Mouse (Mus musculus) heart, postnatal 25 days (tissue): ENCODE measurements around the gene Klk4. TPM values are rescaled to one million over a fixed set of nuclear protein-coding genes. Genes with fewer than 3 reads are reported as not detected.

Experiments used
- DNase-seq: peaks from one replicate; pipeline ENCODE4 v3.0.0; 2022; ENCODE audit warnings: low spot score
- intact Hi-C: fragments of 180-260 bp; cut with DNase I; formaldehyde crosslinking; loops from one replicate; pipeline ENCODE4 v1.15.1; 2025
- total RNA-seq, 2 experiments: library from RNA; stranded (reverse); gene quantifications; 2 replicates each; pipeline ENCODE4 v1.2.3; 2021

Gene Klk4
- total RNA-seq, 2 experiments from 2014 or later, result not detected

- DNase-seq, result no peak
- intact Hi-C loops, result no loop called here
Measured at GRCm38 (mm10) chr7:43918426-43918825, 37.5 kb downstream of the Klk4 start.

DNA sequence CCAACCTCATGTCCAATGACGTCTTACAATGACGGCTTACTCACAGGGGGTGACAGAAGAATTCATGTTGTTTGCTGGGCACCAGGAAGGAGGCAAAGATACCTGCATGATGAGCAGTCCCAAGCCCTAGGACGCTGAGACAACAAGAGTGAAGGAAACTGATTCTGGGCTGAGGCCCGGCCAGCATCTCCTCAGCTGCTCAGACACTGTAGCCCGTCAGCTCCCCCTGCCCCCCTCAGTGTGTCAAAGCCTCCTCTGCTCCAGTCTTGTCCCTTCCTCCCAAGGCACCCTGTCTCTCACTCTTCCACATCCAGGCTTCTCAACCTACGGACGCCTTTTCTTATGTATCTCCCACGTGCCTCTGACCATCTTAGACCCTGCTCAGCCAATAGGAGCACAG, 37.9 kb downstream of the Klk4 start:
- intact Hi-C loops, result no loop called here

DNA sequence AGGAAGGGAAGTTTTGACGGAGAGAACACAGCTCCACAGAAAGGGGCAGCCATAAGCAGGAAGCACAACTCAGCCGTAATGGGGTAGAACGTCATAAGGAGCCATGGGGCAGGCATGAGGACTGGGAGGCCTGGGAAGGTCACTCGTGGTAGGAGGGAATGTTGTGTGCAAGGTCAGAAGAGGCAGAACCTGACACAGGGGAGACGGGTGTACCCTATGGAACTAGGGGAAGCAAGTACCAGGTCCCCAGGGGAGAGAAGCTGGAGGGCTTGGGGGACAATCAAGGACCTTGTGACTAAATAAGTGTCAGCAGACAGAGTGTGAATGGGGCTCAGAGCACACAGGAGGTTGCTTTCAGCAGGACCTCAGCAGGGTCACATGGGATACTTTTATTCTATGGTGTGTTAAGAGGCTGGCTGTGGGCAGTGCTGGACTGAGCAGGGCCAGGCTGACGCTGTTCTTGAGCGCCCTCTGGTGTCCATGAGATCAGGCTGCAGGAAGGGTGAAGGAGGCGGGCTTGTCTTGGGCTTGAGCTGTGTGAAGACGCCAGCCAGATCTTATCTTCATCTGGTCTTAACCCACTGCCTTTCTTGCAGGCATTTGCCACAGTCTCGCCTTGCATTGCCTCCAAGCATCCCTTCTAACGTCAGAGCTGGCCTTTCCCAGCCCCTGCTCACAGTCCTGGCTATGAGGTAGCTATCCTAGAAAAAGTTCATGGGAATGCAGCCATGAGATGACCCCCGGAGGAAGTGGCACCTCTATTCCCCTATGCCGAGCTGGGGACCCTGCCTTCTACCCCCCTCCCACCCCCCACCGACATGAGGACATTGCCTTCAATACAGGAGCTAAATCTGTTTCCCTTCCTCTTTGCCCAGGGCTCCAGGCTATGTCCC, 38.8 kb downstream of the Klk4 start:
- no peak for DNase-seq
- intact Hi-C loops, result no loop called here

More for the DNA sequence above, 37.9 kb downstream of the Klk4 start:
- no peak for DNase-seq

DNA sequence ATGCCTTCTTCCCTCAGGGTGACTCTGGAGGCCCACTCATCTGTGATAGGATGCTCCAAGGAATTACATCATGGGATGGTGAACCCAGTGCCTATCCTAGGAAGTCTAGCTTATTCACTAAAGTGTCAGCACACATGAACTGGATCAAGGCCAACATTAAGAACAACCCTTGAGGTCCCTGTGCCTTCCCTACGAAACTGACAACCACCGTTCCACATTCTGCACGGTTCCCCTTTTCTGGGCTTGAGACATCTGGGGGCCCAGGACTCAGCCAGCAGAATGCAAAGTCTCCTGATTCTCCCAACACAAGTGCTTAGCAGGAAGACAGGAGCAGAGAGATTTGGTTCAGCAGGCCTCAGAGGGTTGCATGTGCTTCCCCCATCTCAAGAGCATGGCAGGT, 39.6 kb downstream of the Klk4 start:
- no peak for DNase-seq
- intact Hi-C loops, result no loop called here

GRCm38 (mm10) chr7:43921087-43921486, 40.1 kb downstream of the Klk4 start:
- DNase-seq, result no peak
- intact Hi-C loops, result no loop called here

- intact Hi-C loops, result no loop called here
Measured at GRCm38 (mm10) chr7:43921941-43922340, 41.0 kb downstream of the Klk4 start.

DNA sequence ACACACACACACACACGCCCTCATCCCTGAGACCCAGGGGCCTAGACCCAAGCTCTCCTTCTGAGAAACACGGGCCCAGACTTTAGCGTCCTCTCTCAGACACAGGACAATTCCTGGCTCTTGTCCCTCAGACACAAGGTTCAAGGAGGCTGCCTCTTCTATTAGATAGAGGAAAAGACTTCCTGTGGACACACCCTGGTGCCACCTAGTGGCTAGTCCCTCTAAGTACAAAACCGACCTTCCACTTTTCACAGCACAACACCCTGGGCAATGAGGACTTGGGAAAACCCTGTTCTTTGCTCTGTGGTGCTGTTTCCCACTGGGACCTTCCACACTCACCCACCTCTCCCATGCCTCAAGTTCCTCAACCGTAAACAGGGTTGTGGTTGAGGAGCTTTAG, 45.0 kb downstream of the Klk4 start:
- intact Hi-C loops, result no loop called here
- DNase-seq, result no peak

More at GRCm38 (mm10) chr7:43921941-43922340, 41.0 kb downstream of the Klk4 start:
- DNase-seq, result no peak

DNA sequence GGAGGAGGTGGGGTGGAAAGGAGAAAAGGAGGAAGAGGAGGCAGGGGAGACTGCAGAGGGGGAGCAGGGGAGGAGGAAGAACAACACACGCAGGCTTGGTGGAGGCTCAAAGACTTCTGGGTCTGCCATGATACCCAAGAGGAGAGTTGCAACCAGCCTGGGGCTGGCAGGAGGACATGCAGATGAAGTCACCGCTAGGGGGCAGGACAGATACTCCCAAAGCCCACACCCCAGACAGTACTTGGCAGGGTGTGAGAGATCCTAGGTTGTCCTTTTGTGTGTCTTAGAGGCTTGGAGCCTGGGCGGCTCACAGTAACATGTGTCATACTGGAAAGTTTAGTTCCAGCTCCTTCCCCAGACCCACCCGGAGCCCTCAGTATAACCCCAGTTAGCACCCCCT, 47.6 kb downstream of the Klk4 start:
- intact Hi-C loops, result no loop called here
- no peak for DNase-seq

GRCm38 (mm10) chr7:43932337-43932736, 51.4 kb downstream of the Klk4 start:
- intact Hi-C loops, result no loop called here
- no peak for DNase-seq

- intact Hi-C loops, result no loop called here
- no peak for DNase-seq
Measured at GRCm38 (mm10) chr7:43933440-43933839, 52.5 kb downstream of the Klk4 start, which contains the start of gene Klk15. TSS of gene Klk15 (plus strand) at chr7:43933740.

DNA sequence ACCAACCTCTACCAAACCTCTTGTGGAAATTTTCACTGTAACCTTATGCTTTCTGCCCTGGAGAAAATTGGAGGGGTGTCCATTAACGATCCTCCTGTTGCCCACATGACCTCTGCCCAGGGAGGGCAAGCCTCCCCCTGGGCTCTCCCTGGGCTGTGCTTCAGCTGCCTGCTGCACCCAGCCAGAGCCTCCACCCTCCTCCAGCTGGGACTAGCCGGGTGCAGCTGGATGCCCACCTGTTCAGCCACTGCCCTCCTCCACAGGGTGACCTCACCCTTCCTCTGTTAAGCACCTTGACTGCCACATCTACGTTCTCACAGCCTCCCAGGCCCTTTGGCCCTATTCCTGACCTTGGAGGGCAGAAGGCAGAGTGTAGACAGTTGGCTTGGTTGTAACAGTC, 53.8 kb downstream of the Klk4 start:
- no peak for DNase-seq
- intact Hi-C loops, result no loop called here

Other genes starting within 250 kb of the Klk4 start
- not detected for gene Ceacam18, start 246.5 kb upstream of the Klk4 start, total RNA-seq
- gene Siglece, start 221.0 kb upstream of the Klk4 start, total RNA-seq, result 1 to 10 TPM; 1.1 TPM
- 1 to 10 TPM; 3.2 to 3.8 TPM for gene Ctu1, start 209.1 kb upstream of the Klk4 start, total RNA-seq
- gene Klk14, start 190.7 kb upstream of the Klk4 start, total RNA-seq, result under 1 TPM; 0.28 to 0.34 TPM
- not detected for gene Klk13, start 168.6 kb upstream of the Klk4 start, total RNA-seq
- gene Klk12, start 112.3 kb upstream of the Klk4 start, total RNA-seq, result not detected
- not detected for gene Klk11, start 106.6 kb upstream of the Klk4 start, total RNA-seq
- gene Klk10, start 100.1 kb upstream of the Klk4 start, total RNA-seq, result under 1 TPM; 0.20 to 0.42 TPM
- not detected for gene Klk9, start 89.3 kb upstream of the Klk4 start, total RNA-seq
- 10 to 100 TPM; 12.6 to 13.3 TPM for gene Klk8, start 83.6 kb upstream of the Klk4 start, total RNA-seq
- under 1 TPM in 1 of 2 experiments, not detected in 1; 0.17 TPM for gene Klk7, start 69.9 kb upstream of the Klk4 start, total RNA-seq
- not detected for gene Klk6, start 56.7 kb upstream of the Klk4 start, total RNA-seq
- gene Klk5, start 39.2 kb upstream of the Klk4 start, total RNA-seq, result not detected
- not detected for gene Klk15, start 52.6 kb downstream of the Klk4 start, total RNA-seq
- not detected for gene Klk1b8, start 69.5 kb downstream of the Klk4 start, total RNA-seq
- gene Klk1b1, start 85.6 kb downstream of the Klk4 start, total RNA-seq, result not detected
- gene Klk1b9, start 94.9 kb downstream of the Klk4 start, total RNA-seq, result not detected
- gene Klk1b11, start 114.7 kb downstream of the Klk4 start, total RNA-seq, result not detected
- under 1 TPM; 0.36 TPM for gene Klk1b26, start 131.0 kb downstream of the Klk4 start, total RNA-seq
- gene Klk1b27, start 171.1 kb downstream of the Klk4 start, total RNA-seq, result not detected
- not detected for gene Klk1b21, start 221.2 kb downstream of the Klk4 start, total RNA-seq
- not detected for gene Klk1b22, start 231.5 kb downstream of the Klk4 start, total RNA-seq